Mouse (Mus musculus): ENCODE measurements around the gene Gm14862. TPM values are rescaled to one million over a fixed set of nuclear protein-coding genes. Genes with fewer than 3 reads are reported as not detected.

The Gm14862 gene
- polyA plus RNA-seq, 1 experiment from 2014 or later, result not detected

DNA sequence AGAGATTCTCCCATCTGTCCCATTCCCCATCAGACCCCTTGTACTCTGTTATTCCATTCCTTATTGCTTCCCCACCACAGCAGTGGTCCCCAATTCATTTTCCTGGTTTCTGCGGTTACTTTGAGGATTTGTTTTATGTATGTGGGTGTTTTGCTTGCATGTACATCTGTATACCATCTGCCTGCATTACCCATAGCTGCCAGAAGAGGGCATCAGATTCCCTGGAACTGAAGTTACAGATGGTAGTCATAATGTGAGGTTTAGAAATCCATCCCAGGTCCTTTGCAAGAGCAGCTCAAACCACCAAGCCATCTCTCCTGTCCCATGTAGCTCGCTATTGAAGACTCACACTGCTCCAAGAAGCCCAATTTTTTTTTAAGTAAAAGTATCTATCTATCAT, 40.5 kb downstream of the Gm14862 start:
- WGBS, result 89% methylated on average over 2 of the region's 2 CpGs

DNA sequence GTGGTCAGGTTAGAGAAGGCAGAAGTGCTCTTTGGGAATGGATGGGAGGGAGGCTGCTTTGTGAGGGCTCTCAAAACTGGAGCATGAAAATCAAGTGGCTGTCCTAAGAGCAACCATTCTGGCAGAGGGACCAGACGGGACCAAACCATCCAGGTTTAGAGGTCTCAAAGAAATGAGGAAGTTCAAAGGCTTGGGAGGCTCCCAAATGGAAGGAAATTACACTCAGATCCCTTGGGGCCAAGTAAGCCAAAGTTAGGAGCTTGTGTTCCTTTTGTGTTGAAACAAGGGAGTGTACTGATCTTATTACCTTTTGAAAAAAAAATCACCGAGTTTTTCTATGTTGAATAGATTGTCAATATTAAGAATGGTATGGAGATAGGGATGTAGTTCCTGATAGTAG, 51.6 kb downstream of the Gm14862 start:
- no peaks in the 10 kb centered on the region for H3K27me3 ChIP-seq (ENCODE audit: control insufficient read depth, insufficient read depth, low read length)
- no peak for ATAC-seq (ENCODE audit: low FRiP score, low TSS enrichment)
- H3K27ac ChIP-seq (replicated peaks; ENCODE audit: low read depth, low read length), result no peak overlapping the region
- no peak overlapping the region for H3K4me2 ChIP-seq (ENCODE audit: low read length)
- DNase-seq, result no peak
- WGBS, result 79% methylated on average over 2 of the region's 2 CpGs
- no peaks in the 10 kb centered on the region for H3K9me3 ChIP-seq (ENCODE audit: control insufficient read depth, low read length)
- H3K4me1 ChIP-seq (ENCODE audit: control insufficient read depth, insufficient read depth, low read length), result no peaks in the 10 kb centered on the region
- H3K9ac ChIP-seq (replicated peaks; ENCODE audit: low read length), result no peak overlapping the region
- H3K4me3 ChIP-seq (replicated peaks; ENCODE audit: low read depth, low read length), result no peak overlapping the region
- H3K36me3 ChIP-seq (ENCODE audit: control insufficient read depth, insufficient read depth, low read length), result no peaks in the 10 kb centered on the region

More for the DNA sequence above, 40.5 kb downstream of the Gm14862 start:
- Histone ChIP-seq H3K4me1 (ENCODE audit: control insufficient read depth, insufficient read depth, low read length) (no peaks in the 10 kb centered on the region), H3K4me3 (replicated peaks; ENCODE audit: low read depth, low read length) (no peak overlapping the region), H3K36me3 (ENCODE audit: control insufficient read depth, insufficient read depth, low read length) (no peaks in the 10 kb centered on the region), H3K9me3 (ENCODE audit: control insufficient read depth, low read length) (no peaks in the 10 kb centered on the region), H3K9ac (replicated peaks; ENCODE audit: low read length) (no peak overlapping the region), H3K27me3 (ENCODE audit: control insufficient read depth, insufficient read depth, low read length) (no peaks in the 10 kb centered on the region), H3K4me2 (ENCODE audit: low read length) (no peak overlapping the region), H3K27ac (replicated peaks; ENCODE audit: low read depth, low read length) (no peak overlapping the region)
- DNase-seq, result no peak
- ATAC-seq (ENCODE audit: low FRiP score, low TSS enrichment), result no peak

DNA sequence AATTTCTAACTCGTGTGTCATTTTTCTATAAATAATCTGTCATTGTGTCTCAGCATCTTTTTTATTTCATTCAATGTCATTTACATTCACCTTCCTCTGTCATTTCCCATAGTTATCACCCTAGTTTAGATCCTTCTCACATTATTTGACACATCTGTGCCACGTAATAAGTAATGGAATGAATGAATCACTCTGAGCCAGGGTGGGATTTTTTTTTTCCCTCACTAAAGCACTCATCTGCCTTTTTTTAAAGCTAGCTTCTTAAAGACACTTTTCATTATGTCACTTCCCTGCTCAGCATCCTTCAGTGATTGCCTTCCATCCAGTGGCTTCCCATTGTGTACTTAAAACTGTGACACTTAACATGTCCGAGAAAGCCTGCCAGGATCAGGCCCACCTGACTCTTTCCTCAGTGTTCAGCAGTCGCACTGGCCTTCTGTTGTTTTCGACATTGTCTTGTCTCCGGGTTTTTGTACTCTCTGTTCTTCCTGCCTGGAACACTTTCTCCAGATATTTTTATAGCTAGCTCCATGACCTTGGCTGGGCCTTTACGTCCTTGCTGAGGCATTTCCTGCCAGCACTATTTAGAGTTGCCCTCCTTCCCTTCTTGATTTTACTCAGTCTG, 53.8 kb downstream of the Gm14862 start:
- ATAC-seq (ENCODE audit: low FRiP score, low TSS enrichment) (no peak), DNase-seq (no peak)
- 49% methylated on average over 7 of the region's 7 CpGs for WGBS
- no peaks in the 10 kb centered on the region for H3K4me1 ChIP-seq (ENCODE audit: control insufficient read depth, insufficient read depth, low read length)
- peak overlapping the region; percentile 37; the same call in 1 of the 2 replicates for H3K27ac ChIP-seq (replicated peaks; ENCODE audit: low read depth, low read length)
- H3K4me2 ChIP-seq (ENCODE audit: low read length), result peak overlapping the region; percentile 34
- H3K4me3 ChIP-seq (replicated peaks; ENCODE audit: low read depth, low read length), result peak overlapping the region; percentile 21; the same call in 1 of the 2 replicates
- H3K27me3 ChIP-seq (ENCODE audit: control insufficient read depth, insufficient read depth, low read length), result no peaks in the 10 kb centered on the region; the same call in 1 of the 2 replicates
- no peaks in the 10 kb centered on the region for H3K9me3 ChIP-seq (ENCODE audit: control insufficient read depth, low read length)
- H3K36me3 ChIP-seq (ENCODE audit: control insufficient read depth, insufficient read depth, low read length), result no peaks in the 10 kb centered on the region
- peak overlapping the region; percentile 31; the same call in 1 of the 2 replicates for H3K9ac ChIP-seq (replicated peaks; ENCODE audit: low read length)

DNA sequence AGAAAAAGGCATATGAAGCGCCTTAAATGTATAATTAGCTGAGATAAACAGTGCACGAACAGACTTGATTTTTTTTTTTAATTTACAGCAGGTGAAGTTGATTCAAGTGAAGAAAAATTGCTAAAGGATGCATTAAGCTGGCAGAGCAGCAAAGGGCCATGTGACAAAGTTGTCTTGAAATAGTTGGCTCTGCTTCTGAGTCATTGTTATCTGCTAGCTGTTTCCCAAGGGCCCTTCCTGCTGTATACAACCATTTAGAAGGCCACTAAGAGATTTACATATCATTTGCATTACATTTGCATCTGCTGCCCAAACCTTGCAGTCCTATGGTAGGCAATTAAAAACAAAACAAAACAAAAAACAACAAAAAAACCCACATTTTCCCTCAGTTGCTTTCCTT, 54.7 kb downstream of the Gm14862 start:
- H3K4me2 ChIP-seq (ENCODE audit: low read length), result peak overlapping the region; percentile 34
- H3K27me3 ChIP-seq (ENCODE audit: control insufficient read depth, insufficient read depth, low read length), result no peaks in the 10 kb centered on the region; the same call in 1 of the 2 replicates
- peak; percentile 57; the same call in 1 of the 2 replicates for ATAC-seq (ENCODE audit: low FRiP score, low TSS enrichment)
- H3K9me3 ChIP-seq (ENCODE audit: control insufficient read depth, low read length), result no peaks in the 10 kb centered on the region
- 56% methylated on average over 2 of the region's 2 CpGs for WGBS
- DNase-seq, result peak; percentile 57
- no peaks in the 10 kb centered on the region for H3K4me1 ChIP-seq (ENCODE audit: control insufficient read depth, insufficient read depth, low read length)
- H3K4me3 ChIP-seq (replicated peaks; ENCODE audit: low read depth, low read length), result peak overlapping the region; percentile 21
- no peak overlapping the region; the same call in 1 of the 2 replicates for H3K27ac ChIP-seq (replicated peaks; ENCODE audit: low read depth, low read length)
- no peak overlapping the region for H3K9ac ChIP-seq (replicated peaks; ENCODE audit: low read length)
- no peaks in the 10 kb centered on the region for H3K36me3 ChIP-seq (ENCODE audit: control insufficient read depth, insufficient read depth, low read length)

Other genes starting within 250 kb of the Gm14862 start
- not detected in 2 replicates for gene Fthl17e, start 223.4 kb downstream of the Gm14862 start, polyA plus RNA-seq (2014; fragmentation: Nextera tagmentation; extraction: Ambion mirVana)
- not detected in 2 replicates for gene Fthl17f, start 193.9 kb downstream of the Gm14862 start, polyA plus RNA-seq (2014; fragmentation: Nextera tagmentation; extraction: Ambion mirVana)
- gene 4930402K13Rik, start 152.3 kb downstream of the Gm14862 start, polyA plus RNA-seq (2014; fragmentation: Nextera tagmentation; extraction: Ambion mirVana), result not detected in 2 replicates
- 4.0 and 5.3 TPM in 2 replicates for gene Lancl3, start 57.0 kb downstream of the Gm14862 start, polyA plus RNA-seq (2014; fragmentation: Nextera tagmentation; extraction: Ambion mirVana)
- gene Xk, start 15.9 kb upstream of the Gm14862 start, polyA plus RNA-seq (2014; fragmentation: Nextera tagmentation; extraction: Ambion mirVana), result 3.6 and 5.0 TPM in 2 replicates
- 0.45 TPM in 1 of 2 replicates, not detected in the other for gene H2al1m, start 26.9 kb upstream of the Gm14862 start, polyA plus RNA-seq (2014; fragmentation: Nextera tagmentation; extraction: Ambion mirVana)
- not detected in 2 replicates for gene H2al1k, start 93.7 kb upstream of the Gm14862 start, polyA plus RNA-seq (2014; fragmentation: Nextera tagmentation; extraction: Ambion mirVana)
- gene Cybb, start 230.9 kb upstream of the Gm14862 start, polyA plus RNA-seq (2014; fragmentation: Nextera tagmentation; extraction: Ambion mirVana), result 0.08 and 1.9 TPM in 2 replicates